7 mouse cellular contexts compared by ENCODE assay signal in genomic region chr16:10570708-10571107, GRCm38 (mm10). TPM values are rescaled to one million over a fixed set of nuclear protein-coding genes. Genes with fewer than 3 reads are reported as not detected.
A peak's percentile ranks its signal among the peaks of the same experiment; 100 is the strongest.
DNase-seq lines count a peak whose midpoint lies in the region; ATAC-seq and TF ChIP-seq lines count a peak whose summit lies in the region.

No protein-coding gene starts in this region.

- peak; percentile 33; the same call in 1 of the 2 replicates for TF ChIP-seq CTCF in cerebellum, adult 2 months (IDR thresholded peaks at IDR 0.05; ENCODE audit: borderline replicate concordance, insufficient read depth, low read depth, low read length)

- 28% methylated on average over 1 of the region's 1 CpGs for WGBS in cerebellum, adult 2 months

- no peaks in the 10 kb centered on the region for H3K27me3 ChIP-seq in cerebellum, adult 2 months (ENCODE audit: control insufficient read depth, insufficient read depth, low read length)

- no peak for TF ChIP-seq POLR2A in cerebellum, adult 2 months (IDR thresholded peaks at IDR 0.05; ENCODE audit: borderline replicate concordance, insufficient read depth, low read length)

- ATAC-seq in CD4-positive, CD25-positive, alpha-beta regulatory T cell, adult 4 months: no peak

- H3K4me1 ChIP-seq in cerebellum, adult 2 months (ENCODE audit: control insufficient read depth, insufficient read depth, low read length): peaks cover 9% of the 10 kb centered on the region; the same call in 1 of the 2 replicates

- H3K27ac ChIP-seq in cerebellum, adult 2 months (ENCODE audit: insufficient read depth, low read length): no peak overlapping the region

- peak; percentile 17 for DNase-seq in ovary, postnatal 10 days (ENCODE audit: low spot score)
- DNase-seq in ovary, adult 18-20 months (ENCODE audit: low spot score): no peak
- peak; percentile 63 to 71 for DNase-seq in cerebellum, adult 2 months
- peak; percentile 61 for DNase-seq in kidney, adult 9 months
- DNase-seq in lung, postnatal 36 days: peak; percentile 79
- no peak for DNase-seq in embryo, embryonic 9.5 days (ENCODE audit: extremely low spot score)

- H3K4me3 ChIP-seq in cerebellum, adult 2 months (replicated peaks; ENCODE audit: insufficient read depth, low read depth, low read length): no peak overlapping the region

RNA-seq across cellular contexts. Expression of gene Clec16a, which starts 25.6 kb away (rescaled TPM):
- polyA plus RNA-seq in cerebellum, adult 2 months (2012; rRNA removed): 48.7 and 51.2 TPM in 2 replicates
- polyA plus RNA-seq in CD4-positive, CD25-positive, alpha-beta regulatory T cell, adult 4 months (2017; shearing (Covaris generic)): 1 to 10 TPM; 8.4 to 8.7 TPM

RNA-seq across cellular contexts. Expression of gene Dexi, which starts 27.9 kb away (rescaled TPM):
- polyA plus RNA-seq in cerebellum, adult 2 months (2012; rRNA removed): 126 and 143 TPM in 2 replicates
- polyA plus RNA-seq in CD4-positive, CD25-positive, alpha-beta regulatory T cell, adult 4 months (2017; shearing (Covaris generic)): 1 to 10 TPM in 1 of 2 experiments, under 1 TPM in 1; 0.95 to 4.4 TPM

Comparison
In these comparisons a context has a peak if more than half of its experiments do, and no peak if none do; other contexts are left out.
1. DNase-seq: peak in ovary, postnatal 10 days (single experiment), cerebellum, adult 2 months (2 of 2), kidney, adult 9 months (single experiment) and lung, postnatal 36 days (single experiment); none in ovary, adult 18-20 months (single experiment) and embryo, embryonic 9.5 days (single experiment).
2. RNA of gene Dexi, which starts 27.9 kb away (polyA plus RNA-seq): 126 to 143 TPM in cerebellum, adult 2 months; 0.95 to 4.4 TPM in CD4-positive, CD25-positive, alpha-beta regulatory T cell, adult 4 months; every median in the first group is over 10 times any median in the second.